Mouse (Mus musculus) embryo, embryonic 10.5 days (tissue): ENCODE data around the gene Cdc42bpg.
A peak's percentile ranks its signal among the peaks of the same experiment; 100 is the strongest.

Experiments
- DNase-seq: peaks from one replicate; pipeline ENCODE4 v3.0.0-alpha.2; 2015; ENCODE audit warnings: low spot score

The Cdc42bpg gene

DNA sequence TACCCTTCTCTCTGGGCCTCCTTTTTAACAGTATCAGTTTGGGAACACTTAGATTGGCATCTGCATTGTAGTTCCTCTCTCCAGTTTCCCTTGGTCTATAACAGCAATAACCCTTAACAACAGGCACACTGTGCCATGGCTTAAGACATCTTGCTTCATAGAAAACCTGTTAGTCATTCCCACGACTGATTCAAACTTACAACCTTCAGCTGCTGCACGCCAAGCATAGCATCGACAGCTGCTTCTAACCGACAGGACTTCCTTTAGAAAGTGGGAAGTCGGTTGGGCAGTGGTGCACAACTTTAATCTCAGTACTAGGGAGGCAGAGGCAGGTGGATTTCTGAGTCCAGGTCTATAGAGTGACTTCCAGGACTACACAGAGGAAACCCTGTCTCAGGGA lies 24.9 kb downstream of the Cdc42bpg start:
- no peak for DNase-seq

DNA sequence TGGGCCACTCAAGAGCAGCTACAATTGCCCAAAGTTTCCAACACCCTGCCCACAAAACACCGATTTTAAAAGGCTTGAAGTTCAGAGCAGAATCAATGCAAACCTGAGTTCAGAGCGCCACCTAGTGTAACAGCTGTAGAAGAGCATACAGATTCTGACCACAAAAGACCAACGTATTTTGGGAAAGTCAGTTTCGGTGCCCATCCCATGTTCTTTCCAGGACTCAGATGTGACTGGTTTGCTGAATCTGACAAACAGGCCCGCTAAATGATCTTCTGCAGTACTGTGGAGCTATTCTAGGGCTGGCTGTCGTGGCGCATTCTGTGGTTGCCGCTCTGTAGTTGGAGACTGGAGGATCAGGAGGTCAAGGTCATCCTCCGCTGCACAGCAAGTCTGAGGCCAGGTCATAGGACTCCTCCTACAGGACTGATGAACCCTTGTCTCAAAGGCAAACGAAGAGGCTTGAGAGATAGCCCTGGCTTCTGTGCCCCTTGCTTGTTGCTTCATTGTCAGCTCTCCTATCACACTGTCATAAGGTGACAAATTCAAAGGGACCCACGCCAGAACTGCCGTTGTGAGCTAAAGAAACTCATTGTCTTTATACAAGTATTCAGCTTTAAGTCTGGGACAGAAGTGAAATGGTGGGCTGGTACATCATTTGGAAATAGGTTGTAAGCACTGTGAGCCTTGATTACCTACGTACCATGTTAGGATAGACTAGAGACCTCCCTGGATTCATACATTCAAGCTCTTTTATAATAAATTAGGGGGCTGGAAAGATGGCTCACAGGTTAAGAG lies 25.7 kb downstream of the Cdc42bpg start:
- peak; percentile 87 for DNase-seq

DNA sequence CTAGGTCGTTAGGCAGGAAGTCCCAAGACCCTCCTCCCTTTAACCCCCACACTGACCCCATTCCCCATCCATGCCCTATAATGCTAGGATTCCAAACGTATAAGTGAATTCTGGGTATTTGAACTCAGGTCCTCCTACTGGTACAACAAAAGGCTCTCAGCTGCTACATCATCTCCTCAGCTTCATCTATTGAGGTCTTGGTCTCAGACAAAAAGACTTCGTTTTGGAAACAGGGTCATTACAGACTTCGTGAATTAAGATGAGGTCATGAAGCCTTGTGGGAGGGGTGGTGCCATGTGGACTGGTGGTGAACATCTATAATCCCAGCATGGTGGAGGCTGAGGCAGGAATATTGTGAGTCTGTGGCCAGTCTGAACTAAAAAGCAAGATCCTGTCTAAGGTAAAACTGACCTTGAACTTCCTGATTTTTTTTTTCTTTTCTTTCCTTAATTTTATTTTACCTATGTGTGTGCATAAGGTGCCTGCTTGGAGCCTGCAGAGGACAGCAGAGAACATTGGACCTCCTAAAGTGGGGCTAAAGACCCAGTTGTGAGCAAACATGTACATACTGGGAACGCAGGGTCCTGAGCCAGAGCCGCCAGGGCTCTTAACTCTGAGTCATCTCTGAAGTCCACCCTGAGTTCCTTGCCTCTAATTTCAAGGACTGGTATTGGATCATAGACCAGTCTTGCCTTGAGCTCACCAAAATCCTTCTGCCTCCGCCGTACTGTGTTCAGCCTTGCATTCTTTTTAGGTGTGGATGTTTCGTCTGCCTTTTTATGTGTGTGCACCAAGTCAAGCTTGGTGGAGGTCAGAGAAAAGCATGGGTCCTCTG lies 27.7 kb downstream of the Cdc42bpg start:
- peak; percentile 5 for DNase-seq

DNA sequence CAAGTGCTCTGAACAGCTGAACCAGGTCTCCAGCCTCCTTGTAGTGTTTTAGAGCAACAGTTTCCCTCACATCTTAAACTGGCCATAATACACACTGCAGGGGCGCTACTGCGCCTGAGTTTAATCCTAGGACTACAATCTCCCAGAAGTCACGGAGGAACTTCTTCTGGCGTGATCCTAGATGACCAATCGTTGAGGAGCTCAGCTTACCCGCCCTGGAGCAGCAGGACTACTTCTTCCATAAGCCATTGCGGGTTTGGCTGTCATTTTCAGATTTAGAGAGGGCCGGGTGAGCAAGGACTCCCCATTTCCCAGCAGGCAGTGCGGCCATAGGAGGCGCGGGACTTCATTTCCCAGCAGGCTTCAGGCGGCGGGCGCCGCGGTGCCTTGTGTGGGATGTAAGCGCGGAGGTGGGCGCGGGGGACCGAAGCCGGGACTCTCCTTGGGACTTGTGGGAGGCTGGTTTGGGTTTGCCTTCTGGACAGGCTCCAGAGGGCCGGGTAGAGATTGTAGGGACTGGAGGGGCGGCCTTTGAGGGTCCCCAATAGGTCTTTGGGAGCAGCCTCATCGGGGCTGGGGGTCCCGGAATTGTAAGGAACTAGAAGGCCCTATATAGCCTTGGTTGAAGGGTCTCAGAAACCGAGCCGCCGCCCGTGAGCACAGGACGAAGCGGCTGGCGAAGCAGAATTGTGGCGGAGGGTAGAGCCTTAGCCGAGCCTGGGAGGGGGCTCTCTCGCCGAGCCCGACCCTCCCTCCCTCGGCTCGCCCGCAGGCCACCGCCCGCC lies 28.6 kb downstream of the Cdc42bpg start, which contains the start of gene Men1:
TSS of gene Men1 (plus strand) at position 307 of the 785 bp plus-strand sequence.
- DNase-seq = peak; percentile 99

DNA sequence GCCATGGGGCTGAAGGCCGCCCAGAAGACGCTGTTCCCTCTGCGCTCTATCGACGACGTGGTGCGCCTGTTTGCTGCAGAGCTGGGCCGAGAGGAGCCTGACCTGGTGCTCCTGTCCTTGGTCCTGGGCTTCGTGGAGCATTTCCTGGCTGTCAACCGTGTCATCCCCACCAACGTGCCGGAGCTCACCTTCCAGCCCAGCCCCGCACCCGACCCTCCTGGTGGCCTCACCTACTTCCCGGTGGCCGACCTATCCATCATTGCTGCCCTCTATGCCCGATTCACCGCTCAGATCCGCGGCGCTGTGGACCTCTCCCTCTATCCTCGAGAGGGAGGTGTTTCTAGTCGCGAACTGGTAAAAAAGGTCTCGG lies 29.2 kb downstream of the Cdc42bpg start:
- peak; percentile 15 for DNase-seq

DNA sequence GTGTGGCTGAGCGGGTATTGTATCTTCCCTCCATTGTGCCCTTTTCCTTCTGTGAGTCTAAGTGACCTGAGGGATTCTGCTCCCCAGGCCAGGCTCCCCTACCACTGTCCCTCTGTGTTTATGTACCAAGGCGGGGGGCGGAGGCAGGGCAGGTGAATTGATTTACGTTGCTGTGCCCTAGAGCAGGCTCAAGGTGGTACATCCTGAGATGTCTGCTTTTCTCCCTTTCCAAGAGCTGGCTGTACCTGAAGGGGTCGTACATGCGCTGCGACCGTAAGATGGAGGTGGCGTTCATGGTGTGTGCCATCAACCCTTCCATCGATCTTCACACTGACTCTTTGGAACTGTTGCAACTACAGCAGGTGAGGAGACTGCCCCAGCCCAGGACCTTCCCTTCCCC lies 30.7 kb downstream of the Cdc42bpg start:
- DNase-seq = no peak

DNA sequence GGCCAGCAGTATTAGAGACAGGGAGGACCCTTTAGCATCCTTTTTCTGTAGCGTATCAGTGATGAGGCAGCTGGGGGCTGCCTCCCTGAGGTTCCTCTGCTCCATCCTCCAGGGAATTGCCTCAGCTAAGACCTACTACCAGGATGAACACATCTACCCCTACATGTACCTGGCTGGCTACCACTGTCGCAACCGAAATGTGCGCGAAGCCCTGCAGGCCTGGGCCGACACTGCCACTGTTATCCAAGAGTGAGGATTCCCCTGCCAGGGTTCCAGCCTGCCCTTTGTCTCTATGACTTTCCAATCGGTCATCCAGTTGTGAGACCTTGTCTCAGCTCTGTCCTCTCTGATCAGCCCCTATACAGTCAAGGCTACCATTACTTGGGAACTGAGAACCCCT lies 31.9 kb downstream of the Cdc42bpg start:
- DNase-seq = no peak

DNA sequence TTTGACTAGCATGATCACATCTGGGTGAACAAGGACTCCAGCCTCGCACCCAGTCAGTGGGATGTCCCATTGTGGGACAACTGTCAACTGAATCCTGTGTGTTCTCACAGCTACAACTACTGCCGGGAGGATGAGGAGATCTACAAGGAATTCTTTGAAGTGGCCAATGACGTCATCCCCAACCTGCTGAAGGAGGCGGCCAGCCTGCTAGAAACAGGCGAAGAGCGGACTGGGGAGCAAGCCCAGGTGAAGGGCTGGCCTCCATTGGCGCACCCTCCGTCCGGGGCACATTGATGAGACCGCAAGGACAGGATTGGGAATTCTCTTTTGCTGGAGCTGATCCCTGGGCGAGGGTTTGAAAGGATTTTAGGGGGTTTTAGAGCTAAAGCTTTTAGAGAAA lies 32.5 kb downstream of the Cdc42bpg start:
- DNase-seq = no peak

DNA sequence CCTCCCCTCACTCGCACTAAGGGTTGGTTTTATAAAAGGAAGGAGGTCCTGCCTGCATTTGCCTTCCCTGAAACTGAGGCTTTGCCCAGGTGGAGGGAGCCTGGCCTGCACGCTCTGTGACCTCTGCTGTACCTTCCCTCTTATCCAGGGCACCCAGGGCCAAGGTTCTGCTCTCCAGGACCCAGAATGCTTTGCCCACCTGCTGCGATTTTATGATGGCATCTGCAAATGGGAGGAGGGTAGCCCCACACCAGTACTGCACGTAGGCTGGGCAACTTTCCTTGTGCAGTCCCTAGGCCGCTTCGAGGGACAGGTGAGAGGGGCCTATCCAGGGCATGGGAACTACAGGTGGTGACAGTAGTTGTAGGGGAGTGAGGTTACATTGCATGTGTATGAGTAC lies 32.9 kb downstream of the Cdc42bpg start:
- no peak for DNase-seq

DNA sequence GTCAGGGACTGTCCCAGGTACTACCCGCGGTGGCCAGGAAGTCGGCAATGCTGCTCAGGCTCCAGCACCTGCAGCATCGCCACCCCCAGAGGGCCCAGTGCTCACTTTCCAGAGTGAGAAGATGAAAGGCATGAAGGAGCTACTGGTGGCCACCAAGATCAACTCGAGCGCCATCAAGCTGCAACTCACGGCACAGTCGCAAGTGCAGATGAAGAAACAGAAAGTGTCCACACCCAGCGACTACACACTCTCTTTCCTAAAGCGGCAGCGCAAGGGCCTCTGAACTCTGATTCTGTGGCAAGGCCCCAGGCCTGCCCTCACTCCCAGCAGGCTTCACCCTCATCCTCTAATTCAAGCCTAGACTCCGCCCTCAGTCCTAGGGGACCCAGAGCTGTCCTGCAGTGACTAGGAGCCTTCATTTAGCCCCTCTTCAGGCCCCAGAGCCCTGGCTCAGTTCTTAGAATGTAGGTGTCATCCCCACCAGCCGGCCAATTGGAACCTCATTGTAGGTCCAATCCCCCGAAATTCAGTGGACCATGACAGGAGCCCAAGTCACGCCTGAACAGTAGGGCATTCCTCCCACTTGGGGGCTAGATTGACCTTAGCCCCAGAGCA lies 33.7 kb downstream of the Cdc42bpg start:
- no peak for DNase-seq

DNA sequence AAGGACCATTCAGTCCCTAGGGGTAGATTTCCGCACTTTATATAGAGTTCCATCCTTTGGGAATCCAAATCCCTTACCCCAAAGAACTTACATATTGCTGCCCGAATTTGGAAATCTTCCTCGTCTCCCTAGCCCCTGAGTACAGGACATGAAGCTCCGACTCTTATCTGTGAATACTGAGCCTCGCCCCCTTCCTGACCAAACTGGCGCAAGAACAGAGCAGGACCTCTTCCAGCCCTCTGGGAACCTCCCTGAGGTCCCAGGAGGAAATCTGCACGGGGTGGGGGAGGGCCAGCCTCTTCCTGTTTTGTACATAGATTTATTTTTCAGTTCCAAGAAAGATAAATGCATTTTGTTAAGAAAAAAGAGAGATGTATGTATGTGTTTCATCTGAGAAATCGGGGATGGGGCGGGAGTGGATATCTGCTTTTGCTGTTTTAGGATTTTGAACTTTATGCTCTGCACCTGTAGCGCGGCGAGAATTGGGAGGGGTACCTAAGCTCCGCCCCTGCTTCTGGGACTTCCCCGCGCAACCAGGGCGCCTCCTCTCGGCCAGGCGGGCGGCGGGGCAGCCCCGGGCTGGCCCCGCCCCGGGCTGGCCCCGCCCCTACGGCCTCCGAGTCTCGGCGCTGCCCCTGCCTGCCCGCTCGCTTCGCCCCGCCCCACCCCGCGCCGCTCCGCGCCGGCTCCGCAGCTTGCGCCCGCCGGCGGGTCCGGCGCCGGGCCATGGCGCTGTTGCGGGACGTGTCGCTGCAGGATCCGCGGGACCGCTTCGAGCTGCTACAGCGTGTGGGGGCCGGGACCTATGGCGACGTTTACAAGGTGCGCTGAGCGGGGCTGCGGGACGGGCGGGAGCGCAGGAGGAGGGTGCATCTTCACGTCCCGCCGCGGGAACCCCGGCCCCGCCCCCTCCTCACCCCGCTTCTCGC lies 34.5 kb downstream of the Cdc42bpg start, which contains the start of gene Map4k2:
TSS of gene Map4k2 (plus strand) at position 612 of the 929 bp plus-strand sequence.
- peak; percentile 83 for DNase-seq

DNA sequence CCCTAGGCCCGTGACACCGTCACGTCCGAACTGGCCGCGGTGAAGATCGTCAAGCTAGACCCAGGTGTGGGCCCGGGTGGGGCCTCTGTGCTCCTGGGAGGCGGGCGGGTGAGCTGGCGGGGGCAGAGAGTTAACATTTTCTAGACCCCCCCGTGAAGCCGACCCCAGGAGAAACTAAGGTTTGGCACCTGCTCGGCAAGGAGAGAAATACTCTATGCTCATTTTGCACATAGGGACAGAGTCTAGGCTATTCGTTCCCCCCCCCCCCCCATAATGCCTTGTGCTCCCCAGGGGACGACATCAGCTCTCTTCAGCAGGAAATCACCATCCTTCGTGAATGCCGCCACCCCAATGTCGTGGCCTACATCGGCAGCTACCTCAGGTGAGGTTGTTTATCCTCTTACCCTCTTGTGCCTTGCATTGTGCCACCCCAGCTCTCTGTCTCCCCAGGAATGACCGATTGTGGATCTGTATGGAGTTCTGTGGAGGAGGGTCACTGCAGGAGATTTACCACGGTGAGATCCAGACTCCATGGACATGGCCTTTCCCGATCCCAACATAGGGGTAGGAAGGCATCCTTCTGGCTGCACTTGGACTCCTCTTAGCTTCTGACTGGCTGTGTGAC lies 35.3 kb downstream of the Cdc42bpg start:
- peak; percentile 11 for DNase-seq

DNA sequence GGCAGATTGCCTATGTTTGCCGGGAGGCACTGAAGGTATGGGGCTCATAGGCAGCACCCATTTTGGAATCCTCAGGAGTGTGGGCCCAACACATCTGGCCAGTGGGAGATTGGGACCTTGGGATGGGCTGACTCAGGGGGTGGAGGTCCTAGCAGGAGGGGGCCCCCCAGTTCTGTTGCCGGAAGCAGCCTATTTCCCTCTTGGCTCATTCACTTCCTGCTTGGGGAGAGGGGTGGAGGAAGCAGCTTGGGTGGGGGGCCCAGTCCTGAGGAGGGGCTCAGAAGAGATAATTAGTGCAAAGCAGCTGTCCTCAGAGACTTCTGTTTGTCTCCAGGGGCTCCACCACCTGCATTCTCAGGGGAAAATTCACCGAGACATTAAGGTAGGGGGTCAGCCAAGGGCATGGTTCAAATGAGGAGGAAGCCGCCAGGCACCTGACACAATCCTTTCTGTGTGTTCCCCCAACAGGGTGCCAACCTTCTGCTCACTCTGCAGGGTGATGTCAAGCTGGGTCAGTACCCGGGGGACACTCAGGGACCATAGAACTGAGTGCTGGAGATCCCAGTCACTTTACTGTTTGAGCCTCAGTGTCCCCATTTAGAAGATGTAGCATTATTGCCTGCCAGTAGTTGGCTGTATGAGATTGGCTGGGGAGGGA lies 36.1 kb downstream of the Cdc42bpg start:
- no peak for DNase-seq

DNA sequence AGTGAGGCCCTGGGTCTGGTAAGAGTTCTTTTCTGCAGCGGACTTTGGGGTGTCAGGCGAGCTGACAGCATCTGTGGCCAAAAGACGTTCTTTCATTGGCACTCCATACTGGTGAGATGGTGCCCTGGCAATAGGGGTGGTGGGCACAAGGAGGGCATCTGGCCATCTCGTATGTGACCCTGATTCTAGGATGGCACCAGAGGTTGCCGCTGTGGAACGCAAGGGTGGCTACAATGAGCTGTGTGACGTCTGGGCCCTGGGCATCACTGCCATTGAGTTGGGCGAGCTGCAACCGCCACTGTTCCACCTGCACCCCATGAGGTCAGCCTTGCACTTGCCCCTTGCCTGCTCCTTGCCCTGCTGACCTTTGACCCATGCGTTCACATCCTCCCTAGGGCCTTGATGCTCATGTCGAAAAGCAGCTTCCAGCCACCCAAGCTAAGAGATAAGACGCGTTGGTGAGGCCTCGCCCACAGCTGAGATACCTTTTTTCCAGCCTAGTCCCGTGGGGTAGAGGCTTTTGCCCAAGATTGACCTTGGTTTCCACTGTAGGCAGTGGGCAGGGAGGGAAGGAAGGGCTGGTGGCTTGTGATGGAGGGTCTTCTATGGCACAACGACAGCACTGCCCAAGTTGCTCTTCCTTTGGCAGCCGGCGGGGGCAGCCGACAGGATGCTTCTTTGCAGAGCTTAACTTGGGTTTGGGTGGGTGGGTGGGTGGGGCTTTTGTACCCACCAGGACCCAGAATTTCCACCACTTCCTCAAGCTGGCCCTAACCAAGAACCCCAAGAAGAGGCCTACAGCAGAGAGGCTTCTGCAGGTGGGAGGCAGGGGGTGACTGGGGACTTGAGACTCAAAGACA lies 37.0 kb downstream of the Cdc42bpg start:
- no peak for DNase-seq

DNA sequence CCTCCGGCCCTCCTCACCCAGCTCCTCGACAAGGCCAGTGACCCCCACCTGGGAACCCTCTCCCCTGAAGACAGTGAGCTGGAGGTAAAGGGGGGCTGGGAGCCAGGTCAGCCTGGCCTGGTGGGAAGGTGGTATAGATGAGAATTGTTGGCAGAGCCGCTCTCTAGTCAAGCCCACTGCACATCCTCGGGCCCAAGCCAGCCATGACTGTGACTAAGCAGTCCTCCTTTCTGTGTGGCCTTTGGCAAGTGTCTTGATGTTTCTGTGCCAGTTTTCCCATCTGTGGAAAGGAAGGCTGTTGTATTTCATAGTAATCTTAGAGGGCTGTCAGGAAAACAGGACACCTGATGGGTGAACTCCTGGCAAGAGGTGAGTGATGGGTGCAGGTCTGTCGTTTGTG lies 37.7 kb downstream of the Cdc42bpg start:
- DNase-seq = no peak

DNA sequence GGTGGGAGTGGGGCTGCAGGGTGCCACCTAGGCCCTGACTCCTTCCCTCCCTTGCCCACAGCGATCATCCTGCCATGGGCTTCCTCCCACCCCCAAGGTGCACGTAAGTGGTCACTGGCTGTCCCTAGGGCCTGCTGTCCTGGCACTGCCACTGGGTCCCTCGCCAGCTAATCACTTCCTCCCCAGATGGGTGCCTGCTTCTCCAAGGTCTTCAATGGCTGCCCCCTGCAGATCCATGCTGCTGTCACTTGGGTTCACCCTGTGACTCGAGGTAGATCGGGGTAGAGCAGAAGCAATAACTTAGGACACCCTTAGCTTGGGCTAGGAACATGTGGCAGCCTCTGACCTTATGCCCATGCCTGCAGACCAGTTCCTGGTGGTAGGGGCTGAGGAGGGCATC lies 39.8 kb downstream of the Cdc42bpg start:
- no peak for DNase-seq

DNA sequence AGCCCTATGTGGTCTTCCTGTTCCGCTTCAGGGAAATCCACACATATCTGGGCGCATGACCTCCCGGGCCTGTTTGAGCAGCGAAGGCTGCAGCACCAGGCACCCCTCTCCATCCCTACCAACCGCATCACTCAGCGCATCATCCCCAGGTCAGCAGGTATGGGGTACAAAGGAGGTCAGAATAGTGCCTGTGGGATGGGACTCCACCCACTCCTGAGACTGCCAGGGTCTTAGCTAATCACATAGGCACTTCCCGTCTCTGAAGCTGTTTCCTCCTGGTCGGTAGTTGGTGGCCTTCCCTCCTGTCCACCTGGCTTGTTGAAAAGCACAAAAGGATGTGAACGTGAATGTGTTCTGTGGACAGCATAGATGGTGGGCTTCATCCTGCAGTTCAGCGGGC lies 40.4 kb downstream of the Cdc42bpg start:
- DNase-seq = no peak

DNA sequence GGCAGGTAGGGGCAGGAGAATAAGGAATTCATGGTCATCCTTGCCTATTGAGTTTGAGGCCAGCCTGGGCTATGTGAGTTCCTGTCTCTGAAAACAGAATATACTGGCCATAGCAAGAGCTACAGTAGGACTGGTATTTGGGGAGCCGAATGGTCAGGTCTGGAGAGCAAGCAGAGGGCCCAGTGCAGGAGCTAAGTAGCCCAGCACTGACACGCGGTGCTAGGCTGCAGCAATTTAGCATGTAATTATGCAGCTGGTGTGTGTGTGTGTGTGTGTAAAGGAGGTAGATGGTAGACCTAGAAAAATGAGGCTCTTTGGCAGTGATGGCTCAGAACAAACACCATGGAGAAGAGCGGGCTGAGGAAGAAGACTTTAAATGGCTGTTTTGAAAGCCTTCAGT lies 41.4 kb downstream of the Cdc42bpg start:
- DNase-seq = no peak

DNA sequence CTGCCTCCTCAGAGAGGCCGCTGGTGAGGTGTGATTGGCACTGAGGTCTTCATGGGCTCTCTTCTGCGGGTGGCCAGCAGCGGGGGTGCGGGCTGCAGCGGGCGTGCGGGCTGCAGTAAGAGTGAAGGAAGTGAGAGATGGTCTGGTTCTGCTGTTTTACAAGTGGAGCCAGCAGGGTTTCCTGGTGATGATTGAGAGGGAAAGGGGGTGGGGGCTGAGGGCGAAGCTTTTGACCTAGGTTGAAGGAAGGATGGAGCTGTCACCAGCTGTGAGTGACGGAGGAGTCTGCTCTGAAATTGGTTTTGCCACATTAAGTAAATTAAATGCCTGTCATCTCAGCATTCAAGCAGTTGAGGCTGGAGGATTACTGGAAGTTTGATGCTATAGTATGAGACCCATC lies 42.5 kb downstream of the Cdc42bpg start:
- peak; percentile 33 for DNase-seq
